Mouse (Mus musculus): ENCODE results near the gene Numb.
A peak's percentile ranks its signal among the peaks of the same experiment; 100 is the strongest.

Gene Numb

GRCm38 (mm10) chr12:83782669-83783068, 139.1 kb downstream of the Numb start:
- no peak for DNase-seq (ENCODE audit: low spot score in 2 of 2)

- no peak for DNase-seq (ENCODE audit: low spot score in 2 of 2)
These were observed 140.0 kb downstream of the Numb start for GRCm38 (mm10) chr12:83781640-83782278.

GRCm38 (mm10) chr12:83781204-83781603, 140.5 kb downstream of the Numb start:
- DNase-seq (ENCODE audit: low spot score in 2 of 2), result no peak

DNA sequence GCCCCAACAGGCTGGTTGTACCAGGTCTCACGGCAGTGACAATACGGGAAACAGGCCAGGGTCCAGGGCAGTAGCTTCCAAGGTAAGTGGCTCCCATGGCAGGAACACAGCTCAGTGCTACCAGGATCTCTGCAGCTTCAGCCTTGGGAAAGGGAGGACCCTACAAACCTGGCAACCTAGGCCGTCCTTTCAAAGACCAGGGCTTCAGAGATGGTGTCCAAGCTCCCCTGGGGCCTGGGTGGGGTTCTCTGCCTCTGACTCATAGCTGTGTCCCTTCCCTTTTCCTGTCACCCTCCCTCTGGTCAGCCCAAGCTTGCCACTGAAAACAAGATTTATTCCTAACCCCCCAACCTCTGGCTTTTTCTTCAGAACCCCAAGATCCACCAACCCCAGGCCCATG, 141.6 kb downstream of the Numb start:
- DNase-seq (ENCODE audit: low spot score in 2 of 2), result no peak

- no peak for DNase-seq (ENCODE audit: low spot score in 2 of 2)
These were observed 145.0 kb downstream of the Numb start for GRCm38 (mm10) chr12:83776766-83777165.

DNA sequence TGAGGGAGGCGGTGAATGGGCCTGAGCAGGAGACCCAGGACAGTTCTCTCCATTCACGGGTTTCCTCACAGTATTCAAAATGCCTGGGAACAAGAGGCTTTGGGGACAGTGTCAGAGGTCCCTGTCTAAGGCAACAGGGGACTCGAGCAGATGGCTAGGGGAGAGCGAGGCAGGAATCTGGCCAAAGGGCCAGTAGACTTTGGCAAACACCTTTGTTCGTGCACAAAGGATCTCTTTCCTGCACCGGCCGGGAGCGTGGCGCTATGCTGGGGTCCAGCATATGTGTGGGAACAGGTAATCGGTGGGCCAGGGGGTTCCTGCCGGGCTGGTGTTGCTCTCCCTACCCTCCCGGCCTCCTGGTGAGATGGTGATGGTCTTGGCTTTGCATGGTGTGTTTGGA, 146.1 kb downstream of the Numb start:
- DNase-seq (ENCODE audit: low spot score in 2 of 2), result no peak

GRCm38 (mm10) chr12:83770418-83771256, 151.1 kb downstream of the Numb start:
- peak; percentile 59 to 74 for DNase-seq (ENCODE audit: low spot score in 2 of 2)

DNA sequence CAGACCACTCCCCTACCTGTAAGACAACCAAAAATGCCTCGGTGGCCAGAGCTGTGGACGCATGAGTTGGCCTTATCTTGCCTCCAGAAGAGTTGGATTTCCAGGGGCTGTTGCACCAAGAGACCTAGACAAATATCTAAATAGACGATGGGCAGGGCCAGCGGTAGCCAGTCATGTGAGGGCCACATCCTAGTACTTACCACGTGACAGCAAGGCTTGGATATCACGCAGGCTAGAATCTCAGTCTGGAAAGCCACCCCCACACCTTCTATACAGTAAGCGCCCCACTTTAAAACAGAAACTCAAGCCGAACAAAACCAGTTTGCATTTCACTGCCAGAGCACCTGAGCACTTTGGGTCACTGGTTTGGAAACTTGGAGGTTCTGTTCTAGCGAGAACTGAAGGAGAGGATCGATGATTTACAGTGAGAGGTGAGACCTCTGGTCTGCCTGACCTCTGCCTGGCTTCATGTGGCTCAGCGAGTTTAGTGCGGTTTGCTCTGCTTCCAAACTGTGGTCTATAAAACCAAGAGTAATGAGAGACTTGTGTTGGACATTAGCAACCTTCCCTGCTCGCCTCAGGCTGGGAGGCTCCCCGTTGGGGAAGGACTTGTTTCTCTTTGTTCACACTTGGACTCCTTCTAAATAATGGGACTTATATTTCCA, 153.4 kb downstream of the Numb start:
- DNase-seq (ENCODE audit: low spot score in 2 of 2), result no peak

GRCm38 (mm10) chr12:83767833-83768232, 153.9 kb downstream of the Numb start:
- no peak for DNase-seq (ENCODE audit: low spot score in 2 of 2)

GRCm38 (mm10) chr12:83765965-83766603, 155.7 kb downstream of the Numb start:
- DNase-seq (ENCODE audit: low spot score in 2 of 2), result no peak

DNA sequence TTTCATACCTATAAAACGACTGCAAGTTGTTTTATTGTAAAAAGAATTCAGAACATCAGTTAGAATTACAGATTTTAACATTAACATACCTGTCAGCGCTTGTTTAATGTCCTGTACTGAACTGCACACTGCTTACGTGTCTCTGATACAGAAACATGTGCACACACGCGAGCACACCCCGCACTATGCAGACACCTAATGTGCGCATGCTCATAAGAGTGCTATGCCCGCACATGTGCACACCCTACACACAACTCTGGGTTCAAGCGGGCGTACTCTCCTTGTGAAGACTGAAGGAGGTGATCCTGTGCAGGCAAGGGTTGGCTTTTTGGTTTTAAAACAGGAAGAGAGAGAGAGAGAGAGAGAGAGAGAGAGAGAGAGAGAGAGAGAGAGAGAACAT, 157.2 kb downstream of the Numb start:
- no peak for DNase-seq (ENCODE audit: low spot score in 2 of 2)

DNA sequence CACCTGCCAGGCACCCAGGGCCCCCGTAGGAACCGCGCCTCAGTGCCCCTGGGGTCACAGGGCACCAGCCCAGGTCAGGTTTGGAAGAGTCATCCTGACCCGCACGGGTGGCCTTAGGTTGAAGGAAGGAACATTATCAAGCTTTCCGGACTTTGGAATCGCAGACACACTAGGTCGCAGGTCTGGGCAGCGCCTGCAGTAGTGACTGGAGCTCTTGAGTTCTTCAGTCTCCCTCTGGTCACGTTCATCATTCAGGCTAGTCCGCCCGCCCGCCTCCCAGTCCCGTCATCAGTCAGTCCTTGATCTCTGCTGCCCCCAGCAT, 157.7 kb downstream of the Numb start:
- no peak for DNase-seq (ENCODE audit: low spot score in 2 of 2)

DNA sequence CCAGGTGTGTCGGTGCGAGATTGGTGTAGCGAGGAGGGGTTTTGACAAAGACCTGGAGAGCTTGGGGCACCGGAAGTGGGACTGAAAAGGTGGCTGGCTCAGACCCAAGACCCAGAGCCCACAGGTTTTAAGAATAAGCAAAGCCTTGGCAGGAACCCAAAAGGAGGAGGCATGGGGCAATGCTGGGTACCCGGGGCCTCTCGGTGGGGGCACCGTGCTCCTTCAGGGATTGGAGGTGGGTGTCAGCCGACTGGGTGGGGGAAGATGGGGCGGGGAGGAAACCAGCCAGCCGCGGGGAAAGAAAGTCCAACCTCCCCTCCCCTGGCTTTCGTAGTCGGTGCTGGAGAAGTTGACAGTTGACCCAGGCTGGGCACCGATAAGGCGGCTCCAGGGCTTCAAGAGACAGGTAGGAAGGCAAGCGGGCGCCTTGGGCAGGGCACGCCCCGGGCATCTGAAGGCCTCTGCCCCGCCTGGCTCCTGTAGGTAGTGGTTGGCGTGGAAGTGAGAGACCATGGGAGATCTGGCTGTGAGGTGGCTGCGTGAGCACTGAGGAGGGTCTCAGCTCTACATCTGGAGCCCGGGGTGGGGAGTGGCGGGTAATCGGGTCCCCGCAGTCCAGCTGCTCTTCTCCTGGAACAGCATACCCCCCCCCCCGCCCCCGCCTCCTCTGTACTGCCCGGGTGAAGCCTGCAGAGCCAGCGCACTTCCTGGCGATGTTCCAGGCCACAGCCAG, 158.3 kb downstream of the Numb start, which contains the start of gene Papln:
TSS of gene Papln (plus strand) at position 324 of the 733 bp plus-strand sequence.
- DNase-seq (ENCODE audit: low spot score in 2 of 2), result peak; percentile 48 to 57

DNA sequence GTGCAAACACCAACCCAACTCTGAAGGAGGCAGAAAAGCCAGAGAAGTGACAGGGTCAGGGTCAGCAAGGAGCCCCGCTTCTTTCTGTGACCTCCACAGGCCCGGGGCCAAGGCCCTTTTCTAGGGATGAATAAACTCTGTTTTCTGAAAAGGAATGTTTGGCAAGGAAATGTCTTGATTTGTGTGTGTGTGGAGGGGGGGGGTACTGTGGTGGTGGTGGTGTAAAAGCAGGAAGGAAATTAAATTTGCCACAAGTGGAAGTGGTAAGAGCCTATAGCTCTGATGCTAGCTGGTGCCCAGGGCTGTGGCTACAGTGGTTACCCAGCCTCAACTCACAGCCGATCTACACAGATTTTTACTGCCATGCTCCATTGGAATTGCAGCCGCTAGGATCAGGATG, 159.0 kb downstream of the Numb start:
- DNase-seq (ENCODE audit: low spot score in 2 of 2), result no peak

DNA sequence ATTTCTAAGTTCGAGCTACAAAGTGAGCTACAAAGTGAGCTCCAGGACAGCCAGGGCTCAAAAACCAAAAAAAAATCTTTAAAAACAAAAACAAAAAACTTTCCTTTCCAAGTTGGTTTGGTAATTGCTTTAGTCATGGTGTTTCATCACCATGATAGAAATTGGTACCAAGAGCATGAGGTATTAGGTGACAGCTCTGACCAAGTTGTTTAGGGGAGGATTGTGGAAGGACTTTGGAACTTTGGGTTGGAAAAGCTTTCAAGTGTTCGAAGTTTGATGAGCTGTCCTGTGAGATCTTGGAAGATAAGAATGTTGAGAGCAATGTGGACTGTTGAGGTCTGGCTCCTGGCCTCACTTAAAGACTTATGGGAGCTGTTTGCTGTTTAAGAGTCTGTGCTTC, 161.5 kb downstream of the Numb start:
- DNase-seq (ENCODE audit: low spot score in 2 of 2), result no peak

DNA sequence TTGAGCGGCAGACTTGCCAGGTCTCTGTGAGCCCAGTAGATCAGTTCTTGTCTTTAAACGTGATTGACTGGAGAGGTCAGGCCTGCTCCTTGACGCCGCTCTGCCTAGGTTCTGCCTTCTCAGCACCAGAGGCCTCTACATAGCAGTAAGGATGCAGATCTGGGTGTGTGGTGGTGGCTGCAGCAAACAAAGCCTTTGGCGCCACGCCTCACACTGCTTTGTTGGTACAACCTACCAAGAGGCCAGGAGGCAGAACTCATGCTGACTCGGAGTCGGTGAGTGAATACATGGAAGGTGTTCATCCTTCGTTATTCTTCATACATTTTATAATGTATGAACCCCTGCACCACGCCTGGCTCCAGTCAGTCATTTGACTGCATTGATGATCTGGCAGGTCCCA, 163.0 kb downstream of the Numb start:
- no peak for DNase-seq (ENCODE audit: low spot score in 2 of 2)

- no peak for DNase-seq (ENCODE audit: low spot score in 2 of 2)
These were observed 169.2 kb downstream of the Numb start for GRCm38 (mm10) chr12:83752495-83752894.

DNA sequence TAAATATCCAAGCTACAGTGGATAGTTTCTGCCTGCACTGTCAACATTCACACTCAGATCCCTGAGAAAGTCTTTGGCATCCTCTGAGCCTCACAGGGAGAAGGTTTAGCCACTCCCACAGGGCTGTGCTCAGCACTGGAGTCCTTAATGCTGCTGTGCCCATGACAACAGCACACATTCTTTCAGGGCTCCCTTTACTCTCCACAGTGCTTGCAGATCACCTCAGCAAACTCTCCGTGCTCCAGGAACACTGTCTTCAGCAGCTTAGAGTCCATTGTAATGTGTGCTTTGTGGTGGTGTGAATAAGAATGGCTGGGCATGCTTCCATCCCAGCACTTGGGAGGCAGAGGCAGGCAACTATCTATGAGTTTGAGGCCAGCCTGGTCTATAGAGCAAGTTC, 172.5 kb downstream of the Numb start:
- DNase-seq (ENCODE audit: low spot score in 2 of 2), result no peak
